In genomic region chr17:32364331-32364730, GRCm38 (mm10) we compare ENCODE assay signal across 8 mouse cellular contexts. TPM values are rescaled to one million over a fixed set of nuclear protein-coding genes. Genes with fewer than 3 reads are reported as not detected.
DNase-seq lines count a peak whose midpoint lies in the region; ATAC-seq and TF ChIP-seq lines count a peak whose summit lies in the region.

No protein-coding gene starts in this region.

- H3K4me3 ChIP-seq in hindbrain, embryonic 13.5 days = peak overlapping the region; percentile 91

- H3K27ac ChIP-seq in hindbrain, embryonic 13.5 days = peak overlapping the region; percentile 85

- no peaks in the 10 kb centered on the region for H3K27me3 ChIP-seq in Patski
- no peaks in the 10 kb centered on the region for H3K27me3 ChIP-seq in hindbrain, embryonic 13.5 days

- POLR2A ChIA-PET in Patski (lab: Charles Lee) = interaction anchor here (0.7 kb wide), 1 partner anchor 185 kb away, joined by 4 read pairs; no protein-coding TSS in a partner anchor

- under 1% methylated on average over 47 of the region's 47 CpGs for WGBS in hindbrain, embryonic 13.5 days

- peak overlapping the region; percentile 83 for H3K4me2 ChIP-seq in hindbrain, embryonic 13.5 days

- no peak for DNase-seq in Patski (ENCODE audit: low read depth, low spot score)
- DNase-seq in cerebellum, adult 9-11 months = peak; percentile 87
- peak; percentile 80 to 84 for DNase-seq in frontal cortex, postnatal 10 days (ENCODE audit: low spot score in 2 of 2)
- DNase-seq in left cerebral cortex, adult 11 months (ENCODE audit: low spot score) = peak; percentile 75
- DNase-seq in lung, postnatal 4 days = peak; percentile 92 to 94
- peak; percentile 81 for DNase-seq in retina, postnatal 7 days (ENCODE audit: low read depth, low spot score)
- peak; percentile 89 for DNase-seq in urinary bladder, postnatal 14 days (ENCODE audit: low spot score)

- in situ Hi-C loops in Patski (cut with MboI; ENCODE audit: low pct_unique_long_range_greater_than_20kb) = no loop called here

- peak; percentile 83 for ATAC-seq in Patski
- peak; percentile 94 for ATAC-seq in hindbrain, embryonic 13.5 days (ENCODE audit: low FRiP score)

- peaks cover 42% of the 10 kb centered on the region for H3K36me3 ChIP-seq in hindbrain, embryonic 13.5 days

- CTCF ChIA-PET in Patski (lab: Charles Lee) = interaction anchor here (1.0 to 1.6 kb wide), 4 partner anchors 10 to 23 kb away, joined by 3 to 10 read pairs (median 4); no protein-coding TSS in a partner anchor

- H3K4me1 ChIP-seq in hindbrain, embryonic 13.5 days (replicated peaks) = peaks cover 37% of the 10 kb centered on the region

- no peaks in the 10 kb centered on the region for H3K9me3 ChIP-seq in hindbrain, embryonic 13.5 days

- TF ChIP-seq CTCF in Patski (IDR thresholded peaks at IDR 0.05) = no peak

- peak overlapping the region; percentile 96 for H3K9ac ChIP-seq in hindbrain, embryonic 13.5 days

RNA-seq across cellular contexts. Expression of gene Akap8l, which starts 13.9 kb away (rescaled TPM):
- polyA plus RNA-seq in Patski (2021) = 93.1 TPM
- 148 and 156 TPM in 2 replicates for polyA plus RNA-seq in hindbrain, embryonic 13.5 days (2015; fragmentation: Nextera tagmentation; extraction: Ambion mirVana)

RNA-seq across cellular contexts. Expression of gene Wiz, which starts 24.9 kb away (rescaled TPM):
- polyA plus RNA-seq in Patski (2021) = 56.5 TPM
- 35.3 and 35.9 TPM in 2 replicates for polyA plus RNA-seq in hindbrain, embryonic 13.5 days (2015; fragmentation: Nextera tagmentation; extraction: Ambion mirVana)

RNA-seq across cellular contexts. Expression of gene Rasal3, which starts 39.1 kb away (rescaled TPM):
- polyA plus RNA-seq in Patski (2021) = not detected
- 0.62 and 0.83 TPM in 2 replicates for polyA plus RNA-seq in hindbrain, embryonic 13.5 days (2015; fragmentation: Nextera tagmentation; extraction: Ambion mirVana)

RNA-seq across cellular contexts. Expression of gene Akap8, which starts 43.3 kb away (rescaled TPM):
- 101 TPM for polyA plus RNA-seq in Patski (2021)
- polyA plus RNA-seq in hindbrain, embryonic 13.5 days (2015; fragmentation: Nextera tagmentation; extraction: Ambion mirVana) = 109 TPM in 2 replicates

RNA-seq across cellular contexts. Expression of gene Pglyrp2, which starts 59.6 kb away (rescaled TPM):
- not detected for polyA plus RNA-seq in Patski (2021)
- 0.12 TPM in 1 of 2 replicates, not detected in the other for polyA plus RNA-seq in hindbrain, embryonic 13.5 days (2015; fragmentation: Nextera tagmentation; extraction: Ambion mirVana)
